Mouse (Mus musculus) neural tube, embryonic 11.5 days (tissue): ENCODE results near the gene Dhx32. TPM values are rescaled to one million over a fixed set of nuclear protein-coding genes. Genes with fewer than 3 reads are reported as not detected.

ENCODE experiments used
- ATAC-seq: fragments of 200-750 bp; cut with Nextera tagmentation; 2 replicates; pipeline ENCODE4 v1.8.0; 2017; ENCODE audit warnings: moderate number of reproducible peaks, mild to moderate bottlenecking, moderate TSS enrichment, moderate library complexity; ENCODE audit not compliant: insufficient read depth, low FRiP score, low TSS enrichment
- DNase-seq: peaks from one replicate; pipeline ENCODE4 v3.0.0-alpha.2; 2015; ENCODE audit warnings: low spot score
- H3K27ac ChIP-seq: fragments of 300-500 bp; sonication (generic); 2 replicates; pipeline ENCODE4 v1.5.1; 2014; ENCODE audit warnings: low read depth, mild to moderate bottlenecking, low read length
- H3K27me3 ChIP-seq: fragments of 300-500 bp; sonication (generic); 2 replicates; pipeline ENCODE4 v1.6.1; 2014; ENCODE audit warnings: mild to moderate bottlenecking, low read length, mixed read lengths; ENCODE audit not compliant: control insufficient read depth, insufficient read depth
- H3K36me3 ChIP-seq: fragments of 300-500 bp; sonication (generic); 2 replicates; pipeline ENCODE4 v1.6.1; 2014; ENCODE audit warnings: mild to moderate bottlenecking, low read length, moderate library complexity, mixed read lengths; ENCODE audit not compliant: control insufficient read depth, insufficient read depth
- H3K4me1 ChIP-seq: fragments of 300-500 bp; sonication (generic); 2 replicates; pipeline ENCODE4 v1.6.1; 2014; ENCODE audit warnings: low read length, mixed read lengths; ENCODE audit not compliant: control insufficient read depth, insufficient read depth
- H3K4me2 ChIP-seq: fragments of 300-500 bp; sonication (generic); 2 replicates; pipeline ENCODE4 v1.6.1; 2014; ENCODE audit warnings: low read depth, mild to moderate bottlenecking, moderate library complexity
- H3K4me3 ChIP-seq: fragments of 300-500 bp; sonication (generic); 2 replicates; pipeline ENCODE4 v1.5.1; 2014; ENCODE audit warnings: low read depth, low read length
- H3K9ac ChIP-seq: fragments of 300-500 bp; sonication (generic); 2 replicates; pipeline ENCODE4 v1.6.1; 2014; ENCODE audit warnings: mild to moderate bottlenecking, low read length
- H3K9me3 ChIP-seq: fragments of 300-500 bp; sonication (generic); 2 replicates; pipeline ENCODE4 v1.6.1; 2016; ENCODE audit warnings: low read length; ENCODE audit not compliant: control insufficient read depth
- WGBS: fragments of 180-500 bp; shearing (Covaris S2); extraction: QIAGEN DNeasy Blood & Tissue Kit; methylation state at CpG from one replicate; pipeline ENCODE4 v1.1.7; 2014; 5-methylcytosine and 5-hydroxymethylcytosine counted together
- polyA plus RNA-seq: library from polyadenylated mRNA; unstranded; fragments of >200 nt; fragmentation: Nextera tagmentation; extraction: Ambion mirVana; gene quantifications from 2 replicates; pipeline ENCODE4 v1.2.1, GENCODE M21; 2014

The Dhx32 gene
- polyA plus RNA-seq, 1 experiment from 2014 or later, result 52.7 TPM

GRCm38 (mm10) chr7:133676002-133676401 is 106.5 kb downstream of the Dhx32 start:
- H3K4me3 ChIP-seq, result no peak overlapping the region
- H3K36me3 ChIP-seq, result 0 out of 2 replicates have a peak, but pooled peaks cover 3% of the 10 kb centered on the region
- H3K27me3 ChIP-seq, result no peaks in the 10 kb centered on the region
- no peaks in the 10 kb centered on the region for H3K9me3 ChIP-seq
- H3K9ac ChIP-seq, result no peak overlapping the region
- H3K4me2 ChIP-seq, result no peak overlapping the region
- no peaks in the 10 kb centered on the region for H3K4me1 ChIP-seq
- no peak overlapping the region for H3K27ac ChIP-seq
- ATAC-seq, result no peak
- WGBS, result 67% methylated on average over 9 of the region's 9 CpGs
- DNase-seq, result peak; percentile 18

Other genes with a start within 250 kb of the Dhx32 start
- gene Tex36, start 180.6 kb downstream of the Dhx32 start, polyA plus RNA-seq, result not detected in 2 replicates
- gene Edrf1, start 145.2 kb downstream of the Dhx32 start, polyA plus RNA-seq, result 38.0 and 38.2 TPM in 2 replicates
- gene Mmp21, start 102.7 kb downstream of the Dhx32 start, polyA plus RNA-seq, result 0.18 TPM in 1 of 2 replicates, not detected in the other
- gene Bccip, start 73.4 kb downstream of the Dhx32 start, polyA plus RNA-seq, result 156 and 159 TPM in 2 replicates
- 40.7 and 43.6 TPM in 2 replicates for gene Uros, start 72.7 kb downstream of the Dhx32 start, polyA plus RNA-seq
- 0.70 and 1.2 TPM in 2 replicates for gene Fank1, start 5.9 kb downstream of the Dhx32 start, polyA plus RNA-seq